Mouse (Mus musculus) adrenal gland, adult 18-20 months (tissue): ENCODE results near the gene Nkain2. TPM values are rescaled to one million over a fixed set of nuclear protein-coding genes. Genes with fewer than 3 reads are reported as not detected.
A peak's percentile ranks its signal among the peaks of the same experiment; 100 is the strongest.
"Not testable (repeated sequence)": the region's sequence is repeated elsewhere in the genome, so short reads cannot be mapped to it uniquely, and the experiment has no call there.

Experiments used
- DNase-seq, 2 experiments: peaks; one replicate each; pipeline ENCODE4 v3.0.0; 2021 to 2022; ENCODE audit warnings: low spot score in 2 of 2
- long read RNA-seq, 2 experiments: library from polyadenylated mRNA; stranded (forward); transcript quantifications; one replicate each; pipeline ENCODE4 v2.0.0; 2021
- total RNA-seq, 2 experiments: library from RNA; stranded (reverse); gene quantifications; 1 replicate in 1 of 2; 2 replicates in 1 of 2; pipeline ENCODE4 v1.2.3; 2021

Gene Nkain2
- total RNA-seq, result under 1 TPM; 0.13 to 0.16 TPM
- long read RNA-seq, experiment 1, result 0 reads
- long read RNA-seq, experiment 2, result 0 reads

GRCm38 (mm10) chr10:32889652-32890506 lies at the start of gene Nkain2:
TSS of gene Nkain2 (minus strand) at chr10:32890462.
- peak; percentile 2 to 18 for DNase-seq

- no peak for DNase-seq
Measured at GRCm38 (mm10) chr10:32939853-32940252, 49.6 kb upstream of the Nkain2 start.

DNA sequence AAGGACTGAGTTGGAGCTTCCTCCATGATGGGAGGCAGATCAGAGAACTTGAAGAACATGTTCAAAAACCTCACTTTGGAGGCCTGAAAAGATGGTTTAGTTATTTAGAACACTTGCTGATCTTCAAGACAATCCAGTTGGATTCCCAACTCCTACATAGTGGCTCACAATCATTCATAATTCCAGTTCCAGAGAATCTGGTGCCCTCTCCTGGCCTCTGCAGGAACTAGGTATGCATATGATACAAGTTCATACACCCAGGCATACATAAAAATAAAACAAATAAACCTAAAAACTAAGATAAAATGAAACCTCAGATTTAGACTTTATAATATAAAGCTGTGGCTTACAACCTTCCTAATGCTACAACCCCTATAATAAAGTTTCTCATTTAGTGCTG lies 4.8 kb upstream of the Nkain2 start:
- DNase-seq, result no peak

DNA sequence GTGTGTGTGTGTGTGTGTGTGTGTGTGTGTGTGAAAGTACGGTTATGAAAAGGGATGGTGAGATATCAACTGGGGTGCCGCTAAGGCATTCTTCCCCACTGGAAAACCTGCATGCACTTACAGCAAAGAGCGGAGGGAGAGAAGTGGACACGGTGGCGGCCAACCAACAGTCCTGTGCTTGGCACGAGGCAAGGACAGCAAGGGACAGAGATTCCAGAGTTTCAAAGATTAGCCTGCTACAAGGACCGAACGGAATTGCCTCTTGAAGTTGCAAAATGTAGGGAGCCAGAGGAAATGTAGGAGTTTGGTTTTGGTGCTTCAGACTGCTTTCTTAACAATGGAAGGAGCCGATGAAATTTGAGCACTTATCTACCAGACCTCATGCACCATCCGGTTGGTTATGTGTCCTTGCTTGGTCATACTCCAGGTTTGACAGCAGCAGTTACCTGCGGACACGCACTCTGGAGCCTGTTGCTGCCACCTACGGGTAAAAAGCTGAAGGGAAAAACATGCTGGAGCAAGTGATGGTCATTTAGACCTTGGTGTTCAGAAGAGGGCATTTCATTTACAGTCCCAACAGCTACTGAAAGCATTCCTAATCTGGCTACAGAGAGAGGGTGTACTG lies 357 bp upstream of the Nkain2 start:
- DNase-seq, result peak; percentile 3 to 18

DNA sequence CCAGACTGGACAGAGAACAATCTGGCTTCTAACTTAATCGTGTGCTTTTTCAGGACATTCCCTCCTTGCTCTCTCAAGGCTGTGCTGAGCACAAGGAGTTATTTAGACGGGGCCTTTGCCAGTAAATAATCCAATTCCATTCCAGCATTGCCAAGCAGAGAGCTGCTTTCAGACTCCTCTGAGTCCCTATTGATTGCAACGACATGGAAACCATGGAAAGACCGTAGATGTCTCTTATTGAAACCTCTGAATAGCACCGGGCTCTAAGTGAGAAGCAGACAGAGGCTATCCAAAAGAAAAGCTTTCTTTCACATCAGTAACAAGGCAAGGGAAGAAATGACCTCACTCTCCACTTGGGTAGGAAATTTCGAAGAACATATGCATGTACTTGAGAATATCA lies 8.3 kb downstream of the Nkain2 start:
- DNase-seq, result no peak

GRCm38 (mm10) chr10:32870691-32871406 lies 19.4 kb downstream of the Nkain2 start:
- DNase-seq, result no peak

GRCm38 (mm10) chr10:32869541-32869940 lies 20.7 kb downstream of the Nkain2 start:
- no peak for DNase-seq

- DNase-seq, result no peak
Measured at GRCm38 (mm10) chr10:32815210-32815883, 74.9 kb downstream of the Nkain2 start.

DNA sequence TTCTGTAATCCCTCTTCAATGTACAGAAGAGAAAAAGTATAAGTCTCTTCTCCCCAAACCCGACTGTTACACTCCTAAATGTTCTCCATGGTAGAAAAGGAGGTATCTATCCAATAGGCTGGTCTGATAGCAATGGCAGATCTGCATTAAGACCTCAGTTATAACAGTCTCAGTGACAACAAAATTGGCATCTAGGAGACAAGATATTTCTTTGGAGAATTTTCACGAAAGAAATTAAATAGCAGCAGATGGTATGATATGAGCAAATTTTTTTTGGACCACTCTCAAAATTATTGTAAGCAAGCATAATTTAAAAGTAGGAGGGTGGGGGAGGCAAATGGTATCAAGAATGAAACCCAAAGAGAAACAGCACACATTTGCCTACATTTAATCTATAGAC lies 94.0 kb downstream of the Nkain2 start:
- no peak for DNase-seq

GRCm38 (mm10) chr10:32790541-32790940 lies 99.7 kb downstream of the Nkain2 start:
- DNase-seq, result no peak

DNA sequence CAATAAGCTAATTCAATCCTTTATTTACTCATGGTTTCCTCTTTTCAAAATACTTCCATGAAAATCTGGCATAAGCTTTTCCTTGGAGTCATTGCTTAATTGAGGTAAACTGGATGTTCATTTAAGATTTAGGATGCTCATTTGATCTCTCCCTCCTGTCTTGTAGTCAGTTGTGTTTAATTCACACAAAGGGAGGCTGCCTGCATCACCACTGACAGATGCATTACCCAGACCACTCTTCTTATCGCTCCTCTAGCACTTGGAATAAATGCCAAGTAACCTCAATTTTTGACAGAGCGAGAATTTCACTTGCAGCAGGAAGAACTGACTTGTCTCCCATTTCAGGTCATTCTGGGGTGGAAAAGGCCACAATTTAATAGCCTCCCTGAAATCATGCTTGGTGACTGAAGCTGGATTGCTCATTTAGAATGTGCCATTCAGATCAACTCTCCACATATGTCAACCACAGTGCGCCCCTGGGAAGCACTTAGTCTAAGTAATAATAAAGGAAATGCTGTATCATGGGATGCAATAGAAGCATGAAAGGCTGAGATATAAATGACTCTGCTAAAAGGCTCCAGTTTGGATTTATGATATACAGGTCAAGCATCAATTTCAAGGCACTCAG lies 107.4 kb downstream of the Nkain2 start:
- DNase-seq, result no peak

DNA sequence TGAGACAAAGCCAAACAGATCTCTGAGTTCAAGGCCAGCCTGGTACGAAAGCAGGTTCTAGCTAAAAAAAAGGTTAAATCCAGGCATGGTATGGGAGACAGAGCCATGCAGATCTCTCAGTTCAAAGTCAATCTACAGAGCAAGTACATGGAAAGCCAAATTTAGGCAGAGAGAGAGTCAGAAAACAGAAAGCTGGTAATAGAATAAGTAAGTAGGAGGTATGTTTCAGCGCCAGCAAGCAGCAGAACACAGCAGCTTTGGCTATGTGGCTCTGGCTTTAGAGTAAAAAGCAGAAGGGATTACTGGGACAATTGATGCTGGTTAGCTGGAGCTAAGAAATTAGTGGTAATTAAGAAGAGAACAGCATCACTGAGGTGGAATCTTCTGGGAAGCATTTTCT lies 151.3 kb downstream of the Nkain2 start:
- DNase-seq, result no peak

DNA sequence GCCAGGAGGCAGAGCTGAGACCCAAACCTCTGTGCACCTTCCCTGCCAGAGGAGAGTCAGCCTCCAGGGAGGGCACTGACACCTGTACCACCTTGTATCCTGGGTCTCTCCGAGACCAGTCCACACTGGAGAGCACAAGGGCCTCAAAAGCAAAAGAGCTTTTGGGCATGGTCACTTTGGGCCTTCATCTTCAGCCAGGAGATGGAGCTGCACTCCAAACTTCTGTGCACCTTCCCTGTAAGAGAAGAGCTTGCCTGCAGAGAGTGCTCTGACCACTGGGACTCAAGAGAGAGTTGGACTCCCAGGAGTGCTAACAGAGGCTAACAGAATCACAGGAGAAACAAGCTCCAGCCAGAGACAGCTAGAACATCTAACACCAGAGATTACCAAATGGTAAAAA lies 183.7 kb downstream of the Nkain2 start:
- DNase-seq, result not testable (repeated sequence)

DNA sequence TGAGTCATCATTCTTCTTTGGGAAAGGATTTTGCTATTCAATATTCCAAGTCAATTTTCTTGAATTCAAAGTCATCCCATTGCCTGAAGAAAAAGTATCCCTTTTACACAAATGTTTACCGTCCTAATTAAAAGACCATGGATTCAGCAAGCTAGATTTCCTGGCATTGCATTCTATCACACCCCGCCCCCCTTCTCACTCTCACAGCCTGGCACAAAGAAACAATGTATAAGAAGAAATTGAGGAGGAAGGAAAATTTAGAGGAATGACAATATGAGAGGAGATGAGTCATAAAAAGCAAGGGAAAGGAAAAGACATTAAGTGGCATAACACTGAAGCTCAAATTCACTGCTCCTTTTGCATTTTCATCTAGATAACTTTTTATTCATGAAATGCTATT lies 193.6 kb downstream of the Nkain2 start:
- no peak for DNase-seq

DNA sequence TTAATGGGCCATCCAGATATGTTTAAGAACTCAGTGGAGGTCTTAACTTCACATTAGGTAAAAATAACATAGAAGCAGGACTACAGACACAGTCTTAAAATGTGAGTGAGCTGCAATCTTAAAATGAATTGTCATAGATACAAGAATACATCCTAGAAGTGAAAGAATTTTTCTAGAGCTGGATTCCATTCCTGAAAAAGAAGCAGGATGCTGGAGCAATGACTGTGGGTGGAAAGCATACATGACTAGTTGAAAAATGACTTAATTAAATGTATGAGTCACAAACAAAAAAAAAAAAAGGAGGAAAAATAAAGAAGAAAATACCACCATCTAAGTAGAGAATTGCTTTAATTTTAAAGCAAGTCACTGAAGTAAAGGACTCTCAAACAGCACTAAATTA lies 205.7 kb downstream of the Nkain2 start:
- DNase-seq, result no peak

DNA sequence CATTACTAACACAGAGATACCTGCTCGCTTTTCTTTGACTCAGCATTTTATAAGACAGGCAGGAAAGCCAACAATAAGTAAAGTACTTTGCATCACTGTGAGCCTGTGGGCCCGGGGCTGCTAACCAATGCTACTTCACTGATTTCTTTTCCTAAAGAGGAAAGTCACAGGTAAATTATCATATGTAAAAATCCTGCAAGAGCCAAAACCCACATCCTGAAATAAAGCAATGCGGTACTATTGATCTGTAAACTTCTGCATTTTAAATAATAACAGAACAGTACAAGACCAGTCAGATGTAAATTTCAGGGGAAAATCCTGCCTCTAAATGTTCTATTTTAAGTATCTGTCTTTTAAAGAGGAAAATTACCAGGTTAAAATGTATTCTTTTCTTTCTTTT lies 250.0 kb downstream of the Nkain2 start:
- DNase-seq, result no peak

DNA sequence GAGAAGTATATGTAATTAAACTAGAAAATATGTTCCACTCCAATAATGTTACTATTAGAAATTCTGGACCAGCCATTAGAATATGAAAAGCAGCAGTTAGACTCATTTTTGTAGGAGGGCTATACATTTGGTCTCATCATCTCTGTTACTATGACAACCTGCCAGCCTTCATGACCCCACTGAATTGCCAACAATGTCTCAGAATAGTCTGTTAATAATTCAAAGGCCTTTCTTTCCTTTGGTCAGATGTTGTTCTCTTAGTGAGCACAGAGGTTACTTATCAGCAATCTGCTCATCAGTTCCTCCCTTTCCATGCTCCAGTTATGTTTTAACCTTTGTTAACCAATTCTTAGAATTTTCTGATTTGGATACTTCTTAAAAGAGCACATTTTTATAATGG lies 251.1 kb downstream of the Nkain2 start:
- no peak for DNase-seq

- no peak for DNase-seq
Measured at GRCm38 (mm10) chr10:32631043-32631442, 259.2 kb downstream of the Nkain2 start.

GRCm38 (mm10) chr10:32604448-32604847 lies 285.8 kb downstream of the Nkain2 start:
- no peak for DNase-seq

DNA sequence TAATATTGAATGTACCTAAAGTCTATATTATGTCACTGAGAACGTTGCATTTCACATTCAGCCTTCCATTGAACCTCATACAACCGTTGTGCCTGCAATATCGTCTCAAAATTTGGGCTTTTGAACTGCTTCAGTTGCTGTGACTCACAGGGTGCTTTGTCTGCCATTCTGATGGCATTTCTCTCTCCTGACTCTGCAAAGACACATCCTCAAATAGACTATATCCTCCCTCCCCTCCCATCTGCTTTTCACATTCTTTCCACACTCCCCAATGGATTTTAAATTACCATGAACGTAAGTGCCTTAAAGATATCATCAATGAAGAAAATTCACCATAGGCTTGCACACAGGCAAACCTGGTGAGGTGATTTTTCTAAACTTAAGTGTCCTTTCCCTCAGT lies 287.5 kb downstream of the Nkain2 start:
- no peak for DNase-seq

GRCm38 (mm10) chr10:32594998-32595397 lies 295.3 kb downstream of the Nkain2 start:
- no peak for DNase-seq
